Mouse (Mus musculus) inflammation-experienced regulatory T-cells, adult 6 months (primary cell): ENCODE measurements around the gene C1s2. TPM values are rescaled to one million over a fixed set of nuclear protein-coding genes. Genes with fewer than 3 reads are reported as not detected.
"Not testable (repeated sequence)": the region's sequence is repeated elsewhere in the genome, so short reads cannot be mapped to it uniquely, and the experiment has no call there.

Experiments used
- ATAC-seq: one replicate; pipeline ENCODE4 v1.8.0; 2017
- polyA plus RNA-seq, 3 experiments: library from polyadenylated mRNA; unstranded; fragments of 100-300 nt; shearing (Covaris generic); gene quantifications; one replicate each; pipeline ENCODE4 v1.2.1; 2017

The C1s2 gene
- polyA plus RNA-seq, 3 experiments from 2014 or later, result not detected

GRCm38 (mm10) chr6:124636858-124637460 is 1.1 kb upstream of the C1s2 start:
- ATAC-seq, result not testable (repeated sequence)

- no peak for ATAC-seq
These were observed 5.1 kb downstream of the C1s2 start for GRCm38 (mm10) chr6:124630763-124631162.

- ATAC-seq, result not testable (repeated sequence)
These were observed 9.7 kb downstream of the C1s2 start for GRCm38 (mm10) chr6:124626184-124626583.

- ATAC-seq, result no peak
These were observed 10.3 kb downstream of the C1s2 start for GRCm38 (mm10) chr6:124625612-124626011.

GRCm38 (mm10) chr6:124602031-124602430 is 33.9 kb downstream of the C1s2 start:
- ATAC-seq, result no peak

GRCm38 (mm10) chr6:124593121-124593520 is 42.8 kb downstream of the C1s2 start:
- no peak for ATAC-seq

GRCm38 (mm10) chr6:124592186-124592700 is 43.6 kb downstream of the C1s2 start:
- ATAC-seq, result no peak

- ATAC-seq, result no peak
These were observed 47.1 kb downstream of the C1s2 start for GRCm38 (mm10) chr6:124588771-124589170.

- no peak for ATAC-seq
These were observed 49.6 kb downstream of the C1s2 start for GRCm38 (mm10) chr6:124586266-124586665.

GRCm38 (mm10) chr6:124585761-124586160 is 50.1 kb downstream of the C1s2 start:
- no peak for ATAC-seq

- ATAC-seq, result no peak
These were observed 51.0 kb downstream of the C1s2 start for GRCm38 (mm10) chr6:124584935-124585334.

- ATAC-seq, result no peak
These were observed 53.7 kb downstream of the C1s2 start for GRCm38 (mm10) chr6:124582231-124582630.

GRCm38 (mm10) chr6:124580155-124580554 is 55.7 kb downstream of the C1s2 start:
- not testable (repeated sequence) for ATAC-seq

GRCm38 (mm10) chr6:124575155-124575678 is 60.7 kb downstream of the C1s2 start:
- ATAC-seq, result not testable (repeated sequence)

Other genes starting within 250 kb of the C1s2 start
- 10 to 100 TPM in 1 of 3 experiments, 1 to 10 TPM in 2; 7.0 to 10.1 (median 9.3) TPM for gene Pex5, start 221.0 kb downstream of the C1s2 start, polyA plus RNA-seq
- not detected for gene Clstn3, start 171.3 kb downstream of the C1s2 start, polyA plus RNA-seq
- gene C1rl, start 143.0 kb downstream of the C1s2 start, polyA plus RNA-seq, result not detected
- under 1 TPM; 0.19 to 0.44 (median 0.43) TPM for gene C1ra, start 123.7 kb downstream of the C1s2 start, polyA plus RNA-seq
- gene C1s1, start 93.7 kb downstream of the C1s2 start, polyA plus RNA-seq, result not detected
- not detected for gene C1rb, start 65.8 kb downstream of the C1s2 start, polyA plus RNA-seq
- gene Lpcat3, start 26.9 kb upstream of the C1s2 start, polyA plus RNA-seq, result 10 to 100 TPM; 20.3 to 27.2 (median 24.9) TPM
- gene Emg1, start 76.1 kb upstream of the C1s2 start, polyA plus RNA-seq, result 100 to 1,000 TPM; 373 to 490 (median 480) TPM
- gene Phb2, start 76.3 kb upstream of the C1s2 start, polyA plus RNA-seq, result 10 to 100 TPM; 60.8 to 70.7 (median 70.0) TPM
- gene Ptpn6, start 102.6 kb upstream of the C1s2 start, polyA plus RNA-seq, result 100 to 1,000 TPM; 143 to 191 (median 176) TPM
- gene Grcc10, start 105.3 kb upstream of the C1s2 start, polyA plus RNA-seq, result 100 to 1,000 TPM; 415 to 626 (median 536) TPM
- gene Gm45234, start 119.9 kb upstream of the C1s2 start, polyA plus RNA-seq, result not detected
- 1 to 10 TPM; 4.8 to 5.4 (median 5.2) TPM for gene Atn1, start 120.4 kb upstream of the C1s2 start, polyA plus RNA-seq
- 10 to 100 TPM in 2 of 3 experiments, 1 to 10 TPM in 1; 3.5 to 23.1 (median 12.8) TPM for gene Eno2, start 133.6 kb upstream of the C1s2 start, polyA plus RNA-seq
- gene Lrrc23, start 143.6 kb upstream of the C1s2 start, polyA plus RNA-seq, result 1 to 10 TPM; 1.5 to 4.2 (median 3.4) TPM
- gene Spsb2, start 172.6 kb upstream of the C1s2 start, polyA plus RNA-seq, result 1 to 10 TPM; 1.5 to 3.2 (median 2.1) TPM
- gene Tpi1, start 178.2 kb upstream of the C1s2 start, polyA plus RNA-seq, result 10 to 100 TPM; 77.6 to 91.2 (median 82.5) TPM
- gene Usp5, start 193.4 kb upstream of the C1s2 start, polyA plus RNA-seq, result 10 to 100 TPM; 69.1 to 81.5 (median 73.8) TPM
- gene Cdca3, start 193.5 kb upstream of the C1s2 start, polyA plus RNA-seq, result 100 to 1,000 TPM in 1 of 3 experiments, 10 to 100 TPM in 1, 1 to 10 TPM in 1; 7.6 to 142 (median 17.9) TPM
- under 1 TPM in 2 of 3 experiments, not detected in 1; 0.44 to 0.48 TPM for gene Gnb3, start 204.2 kb upstream of the C1s2 start, polyA plus RNA-seq
- gene P3h3, start 221.7 kb upstream of the C1s2 start, polyA plus RNA-seq, result under 1 TPM in 2 of 3 experiments, not detected in 1; 0.30 to 0.36 TPM
- gene Gpr162, start 227.9 kb upstream of the C1s2 start, polyA plus RNA-seq, result under 1 TPM in 2 of 3 experiments, not detected in 1; 0.16 to 0.19 TPM